Comparison of ENCODE assay signal across 9 mouse cellular contexts in genomic region chr9:33095654-33096053, GRCm38 (mm10).
DNase-seq lines count a peak whose midpoint lies in the region; ATAC-seq lines count a peak whose summit lies in the region.
"Had no signal": no experiment of that assay in that cellular context is flagged by ENCODE, and none has a peak within 500 bp of the region (broad histone marks: within the 10 kb centered on the region; RNA-seq: fewer than 3 reads in every experiment).

No protein-coding gene starts in this region.

- peak; percentile 84 for DNase-seq in hindbrain, embryonic 11.5 days (ENCODE audit: low spot score)
- DNase-seq in adrenal gland, adult (ENCODE audit: inconsistent age in 2 of 2, low spot score in 1 of 2): peak; percentile 54 to 90
- peak; percentile 68 for DNase-seq in embryo, embryonic 11.5 days (ENCODE audit: low read depth, low spot score)
- DNase-seq in heart, postnatal 25 days (ENCODE audit: low spot score): peak; percentile 23
- peak; percentile 31 to 51 for DNase-seq in left cerebral cortex, adult 8-10 months (ENCODE audit: low spot score in 2 of 2)
- peak; percentile 87 for DNase-seq in splenic B cell, adult 2 months (ENCODE audit: low read depth, low spot score)

- no peak overlapping the region for H3K9ac ChIP-seq in hindbrain, embryonic 11.5 days (ENCODE audit: low read depth, low read length)
- H3K9ac ChIP-seq in hindbrain, embryonic 13.5 days: no peak overlapping the region
- H3K9ac ChIP-seq: midbrain, embryonic 12.5 days had no signal

- no peak overlapping the region for H3K4me2 ChIP-seq in hindbrain, embryonic 11.5 days (replicated peaks; ENCODE audit: low read depth, low read length)
- H3K4me2 ChIP-seq in hindbrain, embryonic 13.5 days: no peak overlapping the region
- H3K4me2 ChIP-seq: midbrain, embryonic 12.5 days had no signal

- H3K36me3 ChIP-seq in hindbrain, embryonic 11.5 days (ENCODE audit: control insufficient read depth, insufficient read depth, low read length): no peaks in the 10 kb centered on the region
- H3K36me3 ChIP-seq in hindbrain, embryonic 13.5 days: no peaks in the 10 kb centered on the region
- no peaks in the 10 kb centered on the region for H3K36me3 ChIP-seq in splenic B cell, adult 2 months (ENCODE audit: control insufficient read depth, insufficient read depth, low read length, poor library complexity, severe bottlenecking)
- H3K36me3 ChIP-seq: midbrain, embryonic 12.5 days had no signal

- no peaks in the 10 kb centered on the region for H3K27me3 ChIP-seq in hindbrain, embryonic 11.5 days (ENCODE audit: control insufficient read depth, insufficient read depth, low read length)
- peaks cover 8% of the 10 kb centered on the region; the same call in 1 of the 2 replicates for H3K27me3 ChIP-seq in hindbrain, embryonic 13.5 days
- no peaks in the 10 kb centered on the region for H3K27me3 ChIP-seq in splenic B cell, adult 2 months (ENCODE audit: control insufficient read depth, insufficient read depth, low read length, poor library complexity, severe bottlenecking)
- H3K27me3 ChIP-seq: midbrain, embryonic 12.5 days had no signal

- no peaks in the 10 kb centered on the region for H3K9me3 ChIP-seq in hindbrain, embryonic 11.5 days (ENCODE audit: control insufficient read depth, low read length)
- no peaks in the 10 kb centered on the region for H3K9me3 ChIP-seq in hindbrain, embryonic 13.5 days
- H3K9me3 ChIP-seq: midbrain, embryonic 12.5 days had no signal

- intact Hi-C loops in heart, postnatal 25 days (cut with DNase I): loop anchor here (2.0 to 5.0 kb wide), 3 partner anchors 505 to 823 kb away; no protein-coding TSS in a partner anchor

- no peaks in the 10 kb centered on the region for H3K4me1 ChIP-seq in hindbrain, embryonic 11.5 days (replicated peaks; ENCODE audit: control insufficient read depth, insufficient read depth, low read length)
- no peaks in the 10 kb centered on the region for H3K4me1 ChIP-seq in hindbrain, embryonic 13.5 days (replicated peaks)
- H3K4me1 ChIP-seq: midbrain, embryonic 12.5 days had no signal

- H3K27ac ChIP-seq in hindbrain, embryonic 11.5 days (ENCODE audit: low read depth, low read length): no peak overlapping the region
- no peak overlapping the region for H3K27ac ChIP-seq in hindbrain, embryonic 13.5 days
- H3K27ac ChIP-seq: midbrain, embryonic 12.5 days had no signal

- no peak for ATAC-seq in hindbrain, embryonic 11.5 days (ENCODE audit: low FRiP score)
- ATAC-seq in hindbrain, embryonic 13.5 days (ENCODE audit: low FRiP score): no peak
- peak; percentile 82 for ATAC-seq in monocyte, adult 5-6 weeks (replicated peaks; ENCODE audit: insufficient number of reproducible peaks, low FRiP score, low TSS enrichment, poor library complexity, severe bottlenecking)

- under 1% methylated on average over 3 of the region's 3 CpGs for WGBS in hindbrain, embryonic 11.5 days
- 1% methylated on average over 3 of the region's 3 CpGs for WGBS in hindbrain, embryonic 13.5 days

- no peak overlapping the region for H3K4me3 ChIP-seq in hindbrain, embryonic 11.5 days (ENCODE audit: low read depth, low read length)
- H3K4me3 ChIP-seq in hindbrain, embryonic 13.5 days: no peak overlapping the region
- H3K4me3 ChIP-seq: midbrain, embryonic 12.5 days had no signal

Comparison
In these comparisons a context has a peak if more than half of its experiments do, and no peak if none do; other contexts are left out.
1. DNase-seq: peak in every context shown above with its lines; median percentile 87 in splenic B cell, adult 2 months; 84 in hindbrain, embryonic 11.5 days; 72 in adrenal gland, adult; 68 in embryo, embryonic 11.5 days; 41 in left cerebral cortex, adult 8-10 months; 23 in heart, postnatal 25 days.